Mouse (Mus musculus) stomach, postnatal 0 days (tissue): Measurements from ENCODE around the gene Prss33. TPM values are rescaled to one million over a fixed set of nuclear protein-coding genes. Genes with fewer than 3 reads are reported as not detected.

Experiments used
- ATAC-seq: fragments of 200-750 bp; cut with Nextera tagmentation; 2 replicates; pipeline ENCODE4 v1.8.0; 2017; ENCODE audit not compliant: low FRiP score, low TSS enrichment
- DNase-seq: peaks from one replicate; pipeline ENCODE4 v3.0.0-alpha.2; 2016; ENCODE audit warnings: low spot score
- H3K27ac ChIP-seq: fragments of 300-500 bp; sonication (generic); replicated peaks from 2 replicates; pipeline ENCODE4 v1.5.1; 2014; ENCODE audit warnings: mild to moderate bottlenecking, control low read depth
- H3K27me3 ChIP-seq: fragments of 300-500 bp; sonication (generic); 2 replicates; pipeline ENCODE4 v1.6.1; 2014; ENCODE audit warnings: low read length; ENCODE audit not compliant: control insufficient read depth, insufficient read depth
- H3K36me3 ChIP-seq: fragments of 300-500 bp; sonication (generic); 2 replicates; pipeline ENCODE4 v1.6.1; 2014; ENCODE audit warnings: low read length, mixed read lengths; ENCODE audit not compliant: control insufficient read depth, insufficient read depth
- H3K4me1 ChIP-seq: fragments of 300-500 bp; sonication (generic); replicated peaks from 2 replicates; pipeline ENCODE4 v1.6.1; 2014; ENCODE audit warnings: antibody characterized with exemption; ENCODE audit not compliant: control insufficient read depth, insufficient read depth
- H3K4me2 ChIP-seq: fragments of 300-500 bp; sonication (generic); replicated peaks from 2 replicates; pipeline ENCODE4 v1.6.1; 2014; ENCODE audit warnings: low read depth, mild to moderate bottlenecking, control low read depth, moderate library complexity
- H3K4me3 ChIP-seq: fragments of 300-500 bp; sonication (generic); 2 replicates; pipeline ENCODE4 v1.5.1; 2014; ENCODE audit warnings: low read depth, low read length, control low read depth
- H3K9ac ChIP-seq: fragments of 300-500 bp; sonication (generic); 2 replicates; pipeline ENCODE4 v1.6.1; 2014; ENCODE audit warnings: mild to moderate bottlenecking, low read length, control low read depth, mixed read lengths
- H3K9me3 ChIP-seq: fragments of 300-500 bp; sonication (generic); 2 replicates; pipeline ENCODE4 v1.6.1; 2016; ENCODE audit warnings: low read length; ENCODE audit not compliant: control insufficient read depth
- CTCF ChIP-seq: IDR thresholded peaks from 2 replicates; pipeline ENCODE4 v1.5.1; 2016; ENCODE audit warnings: antibody characterized with exemption, low read depth, mild to moderate bottlenecking, moderate library complexity
- EP300 ChIP-seq: optimal IDR thresholded peaks from 2 replicates; pipeline ENCODE3; 2016; ENCODE audit warnings: antibody characterized with exemption
- WGBS: fragments of 180-500 bp; shearing (Covaris S2); extraction: QIAGEN DNeasy Blood & Tissue Kit; methylation state at CpG from one replicate; pipeline ENCODE4 v1.1.7; 2014; 5-methylcytosine and 5-hydroxymethylcytosine counted together
- microRNA-seq: library from miRNA; unstranded; fragments of <30 nt; microRNA quantifications from one replicate; pipeline ENCODE4, GENCODE M21; 2016
- polyA plus RNA-seq: library from polyadenylated mRNA; unstranded; fragments of >200 nt; fragmentation: Nextera tagmentation; extraction: Ambion mirVana; gene quantifications from 2 replicates; pipeline ENCODE4 v1.2.1, GENCODE M21; 2015

Gene Prss33
- polyA plus RNA-seq, 1 experiment from 2014 or later = not detected

DNA sequence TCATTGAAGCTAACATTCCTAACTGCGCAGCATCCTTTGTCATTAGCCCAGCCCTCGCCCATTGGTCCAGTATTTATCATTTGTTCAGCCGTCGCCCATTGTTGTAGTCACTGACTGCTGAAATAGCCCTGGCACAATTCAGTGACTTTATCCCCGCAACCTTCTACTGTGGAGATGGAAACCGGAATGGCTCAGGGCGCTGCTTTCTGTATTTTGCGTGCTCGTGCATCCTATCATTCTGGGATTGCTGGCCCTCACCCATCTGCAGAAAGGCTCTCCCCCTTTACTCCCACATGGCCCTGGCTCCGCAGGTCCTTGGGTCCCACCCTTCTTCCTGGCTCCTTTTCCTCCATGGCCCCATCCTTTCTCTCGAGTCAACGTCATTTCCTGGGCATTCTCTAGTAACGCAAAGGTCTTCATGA, 49.3 kb downstream of the Prss33 start:
- WGBS = 15% methylated on average over 13 of the region's 13 CpGs
- Histone ChIP-seq H3K36me3 (no peaks in the 10 kb centered on the region), H3K9ac (no peak overlapping the region), H3K9me3 (no peaks in the 10 kb centered on the region), H3K4me2 (peak overlapping the region; percentile 80), H3K4me3 (peak overlapping the region; percentile 54), H3K27ac (no peak overlapping the region), H3K4me1 (peaks cover 4% of the 10 kb centered on the region; the same call in 1 of the 2 replicates), H3K27me3 (no peaks in the 10 kb centered on the region)
- ATAC-seq (peak; percentile 16; the same call in 1 of the 2 replicates), DNase-seq (no peak)
- no peak for TF ChIP-seq CTCF
- TF ChIP-seq EP300 = no peak

DNA sequence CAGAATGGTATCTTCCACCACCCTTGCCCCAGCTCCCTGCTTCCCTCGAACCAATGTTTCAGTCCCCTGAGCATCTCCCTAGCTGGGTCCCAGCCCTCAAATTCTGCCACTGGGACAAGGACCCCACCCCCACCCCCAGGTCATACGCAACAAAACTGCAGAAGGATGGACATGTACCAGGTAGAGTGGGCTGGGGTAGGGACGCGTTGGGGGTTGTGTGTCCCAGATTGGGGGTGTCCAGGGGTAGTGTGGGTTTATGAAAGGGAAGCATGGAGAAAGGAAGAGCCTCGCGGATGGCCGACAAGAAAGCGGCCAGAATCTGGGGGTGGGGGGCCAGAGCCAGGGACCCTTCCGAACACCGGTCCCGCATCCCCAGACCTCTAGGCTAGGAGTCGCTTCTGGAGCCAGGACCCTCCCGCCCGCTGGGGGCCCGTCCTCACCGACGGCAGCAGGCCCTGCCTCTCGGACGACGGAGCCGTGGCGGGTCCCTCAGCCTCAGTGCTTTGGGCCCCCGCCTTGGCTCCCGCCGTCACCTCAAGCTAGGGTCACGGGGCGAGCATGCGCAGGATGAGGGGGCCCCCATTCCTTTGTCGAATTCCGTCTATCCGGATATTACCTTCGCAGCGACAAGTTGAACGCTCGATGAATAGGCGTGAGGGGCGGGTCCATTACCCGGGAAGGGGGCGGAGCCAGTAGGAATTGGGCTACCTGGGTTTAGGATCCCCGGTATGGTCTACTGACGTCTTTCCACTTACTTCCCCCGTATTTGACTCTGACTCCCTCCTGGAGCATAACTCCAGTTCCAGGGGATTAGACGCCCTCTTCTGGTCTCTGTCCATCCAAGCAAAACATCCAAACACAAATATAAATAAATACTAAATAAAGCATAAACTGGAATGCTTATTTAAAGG, 50.0 kb downstream of the Prss33 start, which contains the start of gene Flywch2:
Gene Flywch2, minus strand, starts transcription at position 521 of the 911 bp plus-strand sequence.
- Histone ChIP-seq H3K4me1 (peaks cover 2% of the 10 kb centered on the region; the same call in 1 of the 2 replicates), H3K9me3 (no peaks in the 10 kb centered on the region), H3K4me3 (peak within 1 kb of the TSS; percentile 54), H3K9ac (peak within 1 kb of the TSS; percentile 64), H3K36me3 (no peaks in the 10 kb centered on the region), H3K4me2 (peak within 1 kb of the TSS; percentile 80), H3K27ac (no peak within 1 kb of the TSS), H3K27me3 (no peaks in the 10 kb centered on the region)
- peak; percentile 85 for DNase-seq
- WGBS = 2% methylated on average over 43 of the region's 43 CpGs
- no peak for TF ChIP-seq EP300
- TF ChIP-seq CTCF = peak; percentile 25
- ATAC-seq = peak; percentile 81

DNA sequence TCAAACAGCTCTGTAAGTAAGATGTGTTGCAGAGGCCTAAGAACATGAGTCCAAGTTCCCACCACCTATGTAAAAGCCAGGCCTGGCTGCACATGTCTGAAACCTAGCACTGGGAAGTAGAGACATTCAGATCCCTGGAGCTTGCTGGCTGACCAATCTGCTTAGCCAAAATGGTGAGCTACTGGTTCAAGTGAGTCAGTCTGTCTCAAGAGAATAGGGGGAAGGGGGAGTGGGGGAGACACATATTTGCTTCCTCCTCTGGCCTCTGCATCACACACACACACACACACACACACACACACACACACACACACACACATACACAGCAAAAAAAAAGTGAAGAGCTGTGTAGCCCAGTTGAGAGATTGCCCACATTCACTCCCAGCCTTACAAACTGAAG, 52.5 kb downstream of the Prss33 start:
- Histone ChIP-seq H3K9me3 (no peaks in the 10 kb centered on the region), H3K4me1 (0 out of 2 replicates have a peak, but pooled peaks cover 2% of the 10 kb centered on the region), H3K27ac (no peak overlapping the region), H3K9ac (no peak overlapping the region), H3K4me2 (no peak overlapping the region), H3K36me3 (no peaks in the 10 kb centered on the region), H3K27me3 (no peaks in the 10 kb centered on the region), H3K4me3 (no peak overlapping the region)
- no peak for TF ChIP-seq EP300
- no peak for TF ChIP-seq CTCF
- no peak for ATAC-seq
- no peak for DNase-seq

Small RNAs within 50 kb of the gene (microRNA-seq; reads per million reads assigned to microRNA genes)
- not detected for gene Mir5125

Other genes starting within 250 kb of the Prss33 start
- gene Zfp13, start 236.6 kb downstream of the Prss33 start, polyA plus RNA-seq = 4.0 and 5.7 TPM in 2 replicates
- 0.05 TPM in 1 of 2 replicates, not detected in the other for gene Zscan10, start 235.2 kb downstream of the Prss33 start, polyA plus RNA-seq
- gene Mmp25, start 190.8 kb downstream of the Prss33 start, polyA plus RNA-seq = 0.12 and 0.18 TPM in 2 replicates
- 50.9 and 58.2 TPM in 2 replicates for gene Bicdl2, start 175.6 kb downstream of the Prss33 start, polyA plus RNA-seq
- 183 and 186 TPM in 2 replicates for gene Hcfc1r1, start 162.5 kb downstream of the Prss33 start, polyA plus RNA-seq
- gene Thoc6, start 162.2 kb downstream of the Prss33 start, polyA plus RNA-seq = 17.7 and 18.1 TPM in 2 replicates
- 33.5 and 33.7 TPM in 2 replicates for gene Tnfrsf12a, start 158.6 kb downstream of the Prss33 start, polyA plus RNA-seq
- 3.0 and 3.2 TPM in 2 replicates for gene Cldn6, start 156.8 kb downstream of the Prss33 start, polyA plus RNA-seq
- 0.79 and 0.92 TPM in 2 replicates for gene Cldn9, start 152.0 kb downstream of the Prss33 start, polyA plus RNA-seq
- 0.04 and 0.16 TPM in 2 replicates for gene 1520401A03Rik, start 113.3 kb downstream of the Prss33 start, polyA plus RNA-seq
- 17.1 and 17.6 TPM in 2 replicates for gene Pkmyt1, start 109.7 kb downstream of the Prss33 start, polyA plus RNA-seq
- 26.3 and 28.0 TPM in 2 replicates for gene Paqr4, start 95.2 kb downstream of the Prss33 start, polyA plus RNA-seq
- gene Kremen2, start 90.2 kb downstream of the Prss33 start, polyA plus RNA-seq = 2.7 and 3.0 TPM in 2 replicates
- gene Flywch1, start 64.5 kb downstream of the Prss33 start, polyA plus RNA-seq = 24.2 and 27.3 TPM in 2 replicates
- 15.9 and 16.4 TPM in 2 replicates for gene Flywch2, start 50.0 kb downstream of the Prss33 start, polyA plus RNA-seq
- gene Srrm2, start 45.5 kb downstream of the Prss33 start, polyA plus RNA-seq = 211 and 215 TPM in 2 replicates
- 881 and 1,013 TPM in 2 replicates for gene Elob, start 6.9 kb downstream of the Prss33 start, polyA plus RNA-seq
- 13.6 and 14.8 TPM in 2 replicates for gene Prss32, start 7.8 kb upstream of the Prss33 start, polyA plus RNA-seq
- gene Prss41, start 8.1 kb upstream of the Prss33 start, polyA plus RNA-seq = 0.88 and 0.90 TPM in 2 replicates
- gene Prss21, start 32.0 kb upstream of the Prss33 start, polyA plus RNA-seq = not detected in 2 replicates
- not detected in 2 replicates for gene Dcpp1, start 44.8 kb upstream of the Prss33 start, polyA plus RNA-seq
- not detected in 2 replicates for gene Dcpp2, start 44.8 kb upstream of the Prss33 start, polyA plus RNA-seq
- gene Dcpp3, start 81.4 kb upstream of the Prss33 start, polyA plus RNA-seq = not detected in 2 replicates
- not detected in 2 replicates for gene Sbp, start 105.6 kb upstream of the Prss33 start, polyA plus RNA-seq
- gene Sbpl, start 119.2 kb upstream of the Prss33 start, polyA plus RNA-seq = not detected in 2 replicates
- gene Prss30, start 144.5 kb upstream of the Prss33 start, polyA plus RNA-seq = 0.08 and 0.11 TPM in 2 replicates
- 3.4 and 4.8 TPM in 2 replicates for gene Prss22, start 162.0 kb upstream of the Prss33 start, polyA plus RNA-seq
- 40.8 and 47.1 TPM in 2 replicates for gene Prss27, start 202.1 kb upstream of the Prss33 start, polyA plus RNA-seq
- 44.7 and 45.6 TPM in 2 replicates for gene Kctd5, start 237.4 kb upstream of the Prss33 start, polyA plus RNA-seq